10 mouse cellular contexts compared by ENCODE assay signal in genomic region chr8:87891884-87892283, GRCm38 (mm10).
A peak's percentile ranks its signal among the peaks of the same experiment; 100 is the strongest.
DNase-seq lines count a peak whose midpoint lies in the region; ATAC-seq and TF ChIP-seq lines count a peak whose summit lies in the region.
"Had no signal": no experiment of that assay in that cellular context is flagged by ENCODE, and none has a peak within 500 bp of the region (broad histone marks: within the 10 kb centered on the region; RNA-seq: fewer than 3 reads in every experiment).

No protein-coding gene starts in this region.

- peak; percentile 16 for DNase-seq in heart, adult 8-10 months (ENCODE audit: low spot score)
- no peak for DNase-seq in heart, postnatal 36 days
- no peak for DNase-seq in forebrain, postnatal 0 days
- DNase-seq in kidney, postnatal 10 days: peak; percentile 52
- DNase-seq in cerebellum, adult 18-20 months: no peak
- no peak for DNase-seq in layer of hippocampus, adult 9-11 months
- no peak for DNase-seq in left cerebral cortex, adult 2 months (ENCODE audit: extremely low spot score in 1 of 2, low spot score in 2 of 2)
- DNase-seq: cerebellum, adult 2 months; liver, embryonic 13.5 days had no signal

- peak; percentile 36; the same call in 1 of the 2 replicates for ATAC-seq in forebrain, postnatal 0 days
- no peak for ATAC-seq in midbrain, embryonic 16.5 days

- H3K36me3 ChIP-seq in forebrain, postnatal 0 days (ENCODE audit: insufficient read depth): no peaks in the 10 kb centered on the region
- H3K36me3 ChIP-seq in midbrain, embryonic 16.5 days (ENCODE audit: control insufficient read depth, insufficient read depth, low read length): no peaks in the 10 kb centered on the region
- H3K36me3 ChIP-seq: liver, embryonic 13.5 days had no signal

- H3K4me2 ChIP-seq in forebrain, postnatal 0 days (ENCODE audit: low read depth): no peak overlapping the region
- H3K4me2 ChIP-seq in midbrain, embryonic 16.5 days (ENCODE audit: low read length): no peak overlapping the region
- H3K4me2 ChIP-seq: liver, embryonic 13.5 days had no signal

- no peaks in the 10 kb centered on the region for H3K27me3 ChIP-seq in forebrain, postnatal 0 days (ENCODE audit: insufficient read depth, low read length)
- no peaks in the 10 kb centered on the region for H3K27me3 ChIP-seq in midbrain, embryonic 16.5 days (ENCODE audit: control insufficient read depth, insufficient read depth, low read depth, low read length)
- H3K27me3 ChIP-seq: liver, embryonic 13.5 days had no signal

- intact Hi-C loops in heart, postnatal 36 days (cut with DNase I): no loop called here
- intact Hi-C loops in left cerebral cortex, adult 2 months (cut with DNase I): no loop called here

- peaks cover 8% of the 10 kb centered on the region; the same call in 1 of the 2 replicates for H3K4me1 ChIP-seq in forebrain, postnatal 0 days (ENCODE audit: insufficient read depth)
- peaks cover 36% of the 10 kb centered on the region for H3K4me1 ChIP-seq in midbrain, embryonic 16.5 days (ENCODE audit: control insufficient read depth, insufficient read depth, low read length)

- TF ChIP-seq CTCF in forebrain, postnatal 0 days (IDR thresholded peaks at IDR 0.05; ENCODE audit: low read depth): no peak
- no peak; the same call in 1 of the 2 replicates for TF ChIP-seq CTCF in left cerebral cortex, adult 2 months (IDR thresholded peaks at IDR 0.05)

- H3K4me3 ChIP-seq in forebrain, postnatal 0 days (ENCODE audit: low read depth, low read length): no peak overlapping the region
- H3K4me3 ChIP-seq in midbrain, embryonic 16.5 days (ENCODE audit: low read depth, low read length): no peak overlapping the region
- no peak overlapping the region for H3K4me3 ChIP-seq in left cerebral cortex, adult 2 months
- H3K4me3 ChIP-seq: liver, embryonic 13.5 days had no signal

- H3K9ac ChIP-seq in forebrain, postnatal 0 days: no peak overlapping the region
- H3K9ac ChIP-seq in midbrain, embryonic 16.5 days (ENCODE audit: low read depth, low read length): peak overlapping the region; percentile 15; the same call in 1 of the 2 replicates
- H3K9ac ChIP-seq: liver, embryonic 13.5 days had no signal

- H3K27ac ChIP-seq in forebrain, postnatal 0 days (ENCODE audit: low read depth, low read length): no peak overlapping the region
- H3K27ac ChIP-seq in midbrain, embryonic 16.5 days (ENCODE audit: low read length): peak overlapping the region; percentile 47
- no peak overlapping the region for H3K27ac ChIP-seq in left cerebral cortex, adult 2 months
- H3K27ac ChIP-seq: liver, embryonic 13.5 days had no signal

- no peaks in the 10 kb centered on the region for H3K9me3 ChIP-seq in forebrain, postnatal 0 days (ENCODE audit: low read length)
- H3K9me3 ChIP-seq in midbrain, embryonic 16.5 days (replicated peaks; ENCODE audit: control insufficient read depth, low read length, poor library complexity, severe bottlenecking): no peaks in the 10 kb centered on the region
- H3K9me3 ChIP-seq: liver, embryonic 13.5 days had no signal

Comparison
In these comparisons a context has a peak if more than half of its experiments do, and no peak if none do; other contexts are left out.
1. DNase-seq: peak in heart, adult 8-10 months (single experiment) and kidney, postnatal 10 days (single experiment); none in heart, postnatal 36 days (0 of 2), forebrain, postnatal 0 days (single experiment), cerebellum, adult 18-20 months (0 of 2), layer of hippocampus, adult 9-11 months (single experiment) and left cerebral cortex, adult 2 months (0 of 2).